Mouse (Mus musculus) adipocyte (in vitro differentiated cells): ENCODE data around the gene Irgm2.
"Not testable (repeated sequence)": the region's sequence is repeated elsewhere in the genome, so short reads cannot be mapped to it uniquely, and the experiment has no call there.

Experiments
- DNase-seq: peaks from one replicate; pipeline ENCODE4 v3.0.0-alpha.2; 2016; ENCODE audit warnings: low spot score

Gene Irgm2

GRCm38 (mm10) chr11:58199229-58200037, at the start of gene Irgm2, which contains the start of gene Igtp:
TSS of gene Irgm2 (plus strand) at chr11:58199618.
TSS of gene Igtp (plus strand) at chr11:58199556.
- peak; percentile 51 for DNase-seq

GRCm38 (mm10) chr11:58155458-58155857, 44.0 kb upstream of the Irgm2 start:
- no peak for DNase-seq

GRCm38 (mm10) chr11:58156871-58157270, 42.5 kb upstream of the Irgm2 start:
- DNase-seq, result no peak

- DNase-seq, result no peak
Observed at GRCm38 (mm10) chr11:58165072-58165471, 34.3 kb upstream of the Irgm2 start.

GRCm38 (mm10) chr11:58167822-58168166, 31.6 kb upstream of the Irgm2 start:
- DNase-seq, result no peak

- peak; percentile 80 for DNase-seq
Observed at GRCm38 (mm10) chr11:58168167-58168915, 31.1 kb upstream of the Irgm2 start, which contains the start of gene Gemin5. TSS of gene Gemin5 (minus strand) at chr11:58168539.

- no peak for DNase-seq
Observed at GRCm38 (mm10) chr11:58169666-58170065, 29.8 kb upstream of the Irgm2 start.

- peak; percentile 98 for DNase-seq
Observed at GRCm38 (mm10) chr11:58171459-58172091, 27.8 kb upstream of the Irgm2 start, which contains the start of gene Mrpl22. TSS of gene Mrpl22 (plus strand) at chr11:58171661.

GRCm38 (mm10) chr11:58179563-58179962, 19.9 kb upstream of the Irgm2 start:
- peak; percentile 91 for DNase-seq

- not testable (repeated sequence) for DNase-seq
Observed at GRCm38 (mm10) chr11:58179986-58180385, 19.4 kb upstream of the Irgm2 start.

GRCm38 (mm10) chr11:58180756-58181155, 18.7 kb upstream of the Irgm2 start:
- no peak for DNase-seq

GRCm38 (mm10) chr11:58183579-58183978, 15.8 kb upstream of the Irgm2 start:
- peak; percentile 87 for DNase-seq

GRCm38 (mm10) chr11:58189675-58190074, 9.7 kb upstream of the Irgm2 start:
- no peak for DNase-seq

- DNase-seq, result peak; percentile 69
Observed at GRCm38 (mm10) chr11:58193326-58193725, 6.1 kb upstream of the Irgm2 start.

- DNase-seq, result no peak
Observed at GRCm38 (mm10) chr11:58193860-58194520, 5.4 kb upstream of the Irgm2 start.

- no peak for DNase-seq
Observed at GRCm38 (mm10) chr11:58198663-58199062, 755 bp upstream of the Irgm2 start.

- DNase-seq, result no peak
Observed at GRCm38 (mm10) chr11:58200226-58200625, 808 bp downstream of the Irgm2 start.

GRCm38 (mm10) chr11:58201052-58201451, 1.6 kb downstream of the Irgm2 start:
- no peak for DNase-seq

- DNase-seq, result peak; percentile 19
Observed at GRCm38 (mm10) chr11:58210321-58210886, 11.0 kb downstream of the Irgm2 start.

- peak; percentile 24 for DNase-seq
Observed at GRCm38 (mm10) chr11:58211062-58211681, 11.8 kb downstream of the Irgm2 start.

GRCm38 (mm10) chr11:58211682-58212067, 12.3 kb downstream of the Irgm2 start:
- DNase-seq, result no peak
